Mouse (Mus musculus): Measurements from ENCODE around the gene Il18r1. TPM values are rescaled to one million over a fixed set of nuclear protein-coding genes. Genes with fewer than 3 reads are reported as not detected.

The Il18r1 gene
- polyA plus RNA-seq, 1 experiment from 2014 or later, result 0.10 TPM

GRCm38 (mm10) chr1:40547064-40547572 lies 81.8 kb downstream of the Il18r1 start:
- ATAC-seq (replicated peaks; ENCODE audit: low FRiP score), result no peak
- Histone ChIP-seq H3K4me1 (replicated peaks; ENCODE audit: control insufficient read depth, insufficient read depth, low read length) (no peaks in the 10 kb centered on the region), H3K4me2 (no peak overlapping the region), H3K36me3 (ENCODE audit: control insufficient read depth, insufficient read depth, low read length) (no peaks in the 10 kb centered on the region), H3K9ac (ENCODE audit: low read depth, low read length) (no peak overlapping the region), H3K4me3 (ENCODE audit: low read depth, low read length) (no peak overlapping the region), H3K27ac (ENCODE audit: low read depth, low read length) (no peak overlapping the region), H3K9me3 (ENCODE audit: control insufficient read depth, low read length) (no peaks in the 10 kb centered on the region), H3K27me3 (replicated peaks; ENCODE audit: control insufficient read depth, insufficient read depth, low read length) (no peaks in the 10 kb centered on the region)
- WGBS, result 81% methylated on average over 11 of the region's 11 CpGs
- no peak for DNase-seq (ENCODE audit: low spot score)

DNA sequence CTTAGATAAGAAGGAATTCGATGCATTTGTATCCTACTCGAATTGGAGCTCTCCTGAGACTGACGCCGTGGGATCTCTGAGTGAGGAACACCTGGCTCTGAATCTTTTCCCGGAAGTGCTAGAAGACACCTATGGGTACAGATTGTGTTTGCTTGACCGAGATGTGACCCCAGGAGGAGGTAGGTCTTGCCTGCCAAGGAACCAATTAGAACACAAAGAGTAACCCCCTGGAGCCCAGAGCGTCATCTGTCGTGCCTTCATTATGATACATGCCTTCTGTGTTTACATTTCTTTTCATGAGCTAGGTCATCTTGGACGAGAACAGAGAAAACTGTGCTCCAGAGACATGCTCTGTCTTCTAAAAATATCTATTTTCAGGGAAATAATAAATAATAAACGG lies 82.4 kb downstream of the Il18r1 start:
- Histone ChIP-seq H3K27ac (ENCODE audit: low read depth, low read length) (no peak overlapping the region), H3K9me3 (ENCODE audit: control insufficient read depth, low read length) (no peaks in the 10 kb centered on the region), H3K4me3 (ENCODE audit: low read depth, low read length) (no peak overlapping the region), H3K4me2 (no peak overlapping the region), H3K27me3 (replicated peaks; ENCODE audit: control insufficient read depth, insufficient read depth, low read length) (no peaks in the 10 kb centered on the region), H3K4me1 (replicated peaks; ENCODE audit: control insufficient read depth, insufficient read depth, low read length) (no peaks in the 10 kb centered on the region), H3K36me3 (ENCODE audit: control insufficient read depth, insufficient read depth, low read length) (no peaks in the 10 kb centered on the region), H3K9ac (ENCODE audit: low read depth, low read length) (no peak overlapping the region)
- 68% methylated on average over 10 of the region's 10 CpGs for WGBS
- no peak for ATAC-seq (replicated peaks; ENCODE audit: low FRiP score)
- no peak for DNase-seq (ENCODE audit: low spot score)

Other genes with a start within 250 kb of the Il18r1 start
- gene Il1r1, start 240.5 kb upstream of the Il18r1 start, polyA plus RNA-seq (2014; fragmentation: Nextera tagmentation; extraction: Ambion mirVana), result 22.0 and 23.8 TPM in 2 replicates
- 1.7 TPM in 2 replicates for gene Il1rl2, start 140.9 kb upstream of the Il18r1 start, polyA plus RNA-seq (2014; fragmentation: Nextera tagmentation; extraction: Ambion mirVana)
- gene Il1rl1, start 36.0 kb upstream of the Il18r1 start, polyA plus RNA-seq (2014; fragmentation: Nextera tagmentation; extraction: Ambion mirVana), result 1.7 and 2.3 TPM in 2 replicates
- 0.69 and 1.2 TPM in 2 replicates for gene Il18rap, start 49.8 kb downstream of the Il18r1 start, polyA plus RNA-seq (2014; fragmentation: Nextera tagmentation; extraction: Ambion mirVana)
- gene Slc9a4, start 114.5 kb downstream of the Il18r1 start, polyA plus RNA-seq (2014; fragmentation: Nextera tagmentation; extraction: Ambion mirVana), result not detected in 2 replicates
- not detected in 2 replicates for gene Slc9a2, start 215.0 kb downstream of the Il18r1 start, polyA plus RNA-seq (2014; fragmentation: Nextera tagmentation; extraction: Ambion mirVana)

Data from liver, embryonic 11.5 days (tissue).